Mouse (Mus musculus) spleen, adult 2 months (tissue): ENCODE results near the gene Npas3. TPM values are rescaled to one million over a fixed set of nuclear protein-coding genes. Genes with fewer than 3 reads are reported as not detected.

Experiments
- DNase-seq, 2 experiments: peaks; one replicate each; pipeline versions ENCODE4 v3.0.0 to v3.0.0-alpha.2; 2012 to 2021; ENCODE audit warnings: low spot score in 2 of 2, low read depth in 1 of 2
- H3K27ac ChIP-seq: fragments of 200-500 bp; 2 replicates; pipeline ENCODE4 v1.5.1; 2012; ENCODE audit warnings: low read length, inconsistent platforms; ENCODE audit not compliant: insufficient read depth
- H3K27me3 ChIP-seq: fragments of 200-500 bp; 2 replicates; pipeline ENCODE4 v1.6.1; 2012; ENCODE audit warnings: mild to moderate bottlenecking, moderate library complexity, low read length, inconsistent platforms; ENCODE audit not compliant: control insufficient read depth, insufficient read depth
- H3K36me3 ChIP-seq: fragments of 200-500 bp; 2 replicates; pipeline ENCODE4 v1.6.1; 2012; ENCODE audit warnings: mild to moderate bottlenecking, low read length, inconsistent platforms; ENCODE audit not compliant: control insufficient read depth, insufficient read depth
- H3K4me1 ChIP-seq: fragments of 200-500 bp; 2 replicates; pipeline ENCODE4 v1.6.1; 2011; ENCODE audit warnings: inconsistent platforms; ENCODE audit not compliant: control insufficient read depth, insufficient read depth, insufficient read length
- H3K4me3 ChIP-seq: fragments of 200-500 bp; 2 replicates; pipeline ENCODE4 v1.5.1; 2011; ENCODE audit warnings: mild to moderate bottlenecking, inconsistent platforms; ENCODE audit not compliant: insufficient read depth, insufficient read length; ENCODE audit errors: extremely low read depth
- CTCF ChIP-seq: fragments of 200-500 bp; IDR thresholded peaks from 2 replicates; pipeline ENCODE4 v1.5.1; 2011; ENCODE audit warnings: mild to moderate bottlenecking, inconsistent platforms; ENCODE audit not compliant: insufficient read depth, insufficient read length, insufficient replicate concordance; ENCODE audit errors: extremely low read depth
- POLR2A ChIP-seq: fragments of 200-500 bp; IDR thresholded peaks from 2 replicates; pipeline ENCODE4 v1.6.1; 2011; ENCODE audit warnings: low read depth, low read length, inconsistent platforms
- WGBS: fragments of 180-500 bp; shearing (Covaris S2); methylation state at CpG from one replicate; pipeline ENCODE4 v1.1.7; 2018; 5-methylcytosine and 5-hydroxymethylcytosine counted together
- polyA plus RNA-seq: library from polyadenylated mRNA; depleted of rRNA; stranded (reverse); fragments of >200 nt; gene quantifications from 2 replicates; pipeline ENCODE4 v1.2.3, GENCODE M21; 2012

The Npas3 gene
- polyA plus RNA-seq, 1 experiment, result 0.26 TPM

DNA sequence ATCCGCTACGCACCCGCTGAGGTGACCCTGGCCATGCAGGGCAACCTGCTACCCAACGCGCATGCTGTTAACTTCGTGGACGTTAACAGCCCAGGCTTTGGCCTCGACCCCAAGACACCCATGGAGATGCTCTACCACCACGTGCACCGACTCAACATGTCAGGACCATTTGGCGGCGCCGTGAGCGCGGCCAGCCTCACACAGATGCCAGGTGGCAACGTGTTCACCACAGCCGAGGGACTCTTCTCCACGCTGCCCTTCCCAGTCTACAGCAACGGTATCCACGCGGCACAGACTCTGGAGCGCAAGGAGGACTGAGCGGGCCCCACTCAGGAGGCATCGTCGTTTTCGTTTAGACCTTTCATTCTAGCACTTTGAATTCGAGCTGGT lies 820.3 kb downstream of the Npas3 start:
- H3K36me3 ChIP-seq, result no peaks in the 10 kb centered on the region
- WGBS, result 81% methylated on average over 27 of the region's 27 CpGs
- H3K27ac ChIP-seq, result no peak overlapping the region
- H3K4me1 ChIP-seq, result peaks cover 5% of the 10 kb centered on the region; the same call in 1 of the 2 replicates
- peaks cover 6% of the 10 kb centered on the region for H3K27me3 ChIP-seq
- TF ChIP-seq CTCF (no peak), POLR2A (no peak)
- H3K4me3 ChIP-seq, result no peak overlapping the region
- DNase-seq, result no peak

DNA sequence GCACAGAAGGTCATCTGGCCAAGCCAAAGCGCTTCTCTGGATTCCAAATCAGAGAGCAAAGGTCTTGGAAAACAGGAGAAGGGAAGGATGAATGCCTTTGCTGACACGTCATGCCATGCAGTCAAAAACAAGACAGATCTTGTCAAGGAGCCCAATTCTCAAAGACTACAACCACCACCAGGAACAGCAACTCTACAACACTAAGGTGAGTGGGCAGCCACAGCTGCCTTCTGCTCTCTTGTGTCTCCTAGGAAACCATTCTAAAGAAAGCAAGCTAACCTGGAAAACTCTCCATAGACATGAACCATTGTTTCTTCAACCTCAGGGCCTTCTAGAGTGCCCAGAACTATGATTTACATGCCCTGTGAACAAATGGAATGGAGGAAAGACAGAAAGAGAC lies 825.5 kb downstream of the Npas3 start:
- Histone ChIP-seq H3K4me1 (no peaks in the 10 kb centered on the region), H3K4me3 (no peak overlapping the region), H3K36me3 (no peaks in the 10 kb centered on the region), H3K27me3 (no peaks in the 10 kb centered on the region; the same call in 1 of the 2 replicates), H3K27ac (no peak overlapping the region)
- 86% methylated on average over 2 of the region's 2 CpGs for WGBS
- no peak for TF ChIP-seq POLR2A
- TF ChIP-seq CTCF, result no peak
- no peak for DNase-seq

DNA sequence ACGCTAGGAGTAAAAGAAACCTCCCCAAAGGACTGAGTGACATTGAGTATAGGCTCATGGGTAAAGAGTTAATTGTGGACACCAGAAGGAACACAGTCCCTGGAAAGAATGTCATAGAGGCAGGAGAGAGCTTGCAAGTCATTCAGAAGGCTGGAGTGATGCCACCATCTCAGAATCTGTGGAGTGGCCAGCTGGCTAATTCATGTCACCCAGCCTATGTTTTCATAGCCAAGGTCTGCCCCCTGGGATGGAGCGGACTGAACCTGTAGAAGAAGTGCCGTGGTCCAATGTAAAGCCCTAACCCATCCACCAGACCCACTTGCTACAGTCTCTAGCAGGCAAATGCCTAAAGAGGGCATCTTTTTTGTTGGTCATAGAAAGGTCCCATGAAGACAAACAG lies 832.5 kb downstream of the Npas3 start:
- WGBS, result 94% methylated on average over 3 of the region's 3 CpGs
- H3K27ac ChIP-seq, result no peak overlapping the region
- H3K27me3 ChIP-seq, result no peaks in the 10 kb centered on the region
- H3K4me1 ChIP-seq, result no peaks in the 10 kb centered on the region
- H3K36me3 ChIP-seq, result no peaks in the 10 kb centered on the region
- TF ChIP-seq POLR2A (no peak), CTCF (no peak)
- no peak overlapping the region for H3K4me3 ChIP-seq
- no peak for DNase-seq

DNA sequence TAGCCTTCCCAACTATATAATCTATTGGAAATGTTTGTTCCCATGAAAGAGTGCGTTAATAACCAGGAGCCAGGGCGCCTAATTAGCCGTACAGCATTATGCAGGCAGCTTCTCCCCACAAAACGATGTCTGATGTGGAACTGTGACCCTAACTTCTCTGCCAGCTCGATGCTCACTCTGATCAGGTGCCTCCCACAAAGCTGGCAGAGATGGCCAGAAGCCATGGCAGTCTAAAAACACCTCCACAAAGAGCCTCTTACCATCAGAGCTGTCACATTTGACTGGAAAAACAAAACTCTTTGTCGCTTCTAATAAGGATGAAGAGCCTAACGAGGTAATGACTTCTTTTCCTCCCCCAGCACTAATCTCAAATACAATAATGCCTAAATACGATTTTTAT lies 845.3 kb downstream of the Npas3 start:
- no peaks in the 10 kb centered on the region for H3K36me3 ChIP-seq
- TF ChIP-seq CTCF, result no peak
- no peak for TF ChIP-seq POLR2A
- H3K27me3 ChIP-seq, result no peaks in the 10 kb centered on the region
- no peak for DNase-seq
- 84% methylated on average over 8 of the region's 8 CpGs for WGBS
- H3K4me3 ChIP-seq, result no peak overlapping the region
- H3K4me1 ChIP-seq, result no peaks in the 10 kb centered on the region
- H3K27ac ChIP-seq, result no peak overlapping the region

DNA sequence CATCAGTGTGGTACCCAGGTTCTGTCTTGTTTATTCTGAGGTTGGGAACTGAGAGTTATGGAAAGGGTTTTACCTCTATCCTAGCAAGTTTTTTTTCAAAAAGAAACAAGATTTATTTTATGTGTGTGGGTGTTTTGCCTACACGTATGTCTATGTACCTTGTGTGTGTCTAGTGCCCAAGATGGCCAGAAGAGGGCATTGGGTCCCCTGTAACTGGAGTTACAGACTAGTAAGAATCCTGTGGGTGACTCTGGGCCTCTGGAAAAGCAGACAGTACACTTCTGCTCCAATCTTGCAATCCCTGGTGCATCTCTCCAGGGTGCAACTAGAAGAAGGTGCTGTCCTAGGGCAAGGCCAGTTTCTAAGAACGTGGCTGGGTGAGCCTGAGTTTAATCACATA lies 848.0 kb downstream of the Npas3 start:
- Histone ChIP-seq H3K4me1 (no peaks in the 10 kb centered on the region), H3K4me3 (no peak overlapping the region), H3K27me3 (no peaks in the 10 kb centered on the region), H3K36me3 (no peaks in the 10 kb centered on the region), H3K27ac (no peak overlapping the region)
- WGBS, result 75% methylated on average over 2 of the region's 2 CpGs
- DNase-seq, result no peak
- TF ChIP-seq CTCF (no peak), POLR2A (no peak)

DNA sequence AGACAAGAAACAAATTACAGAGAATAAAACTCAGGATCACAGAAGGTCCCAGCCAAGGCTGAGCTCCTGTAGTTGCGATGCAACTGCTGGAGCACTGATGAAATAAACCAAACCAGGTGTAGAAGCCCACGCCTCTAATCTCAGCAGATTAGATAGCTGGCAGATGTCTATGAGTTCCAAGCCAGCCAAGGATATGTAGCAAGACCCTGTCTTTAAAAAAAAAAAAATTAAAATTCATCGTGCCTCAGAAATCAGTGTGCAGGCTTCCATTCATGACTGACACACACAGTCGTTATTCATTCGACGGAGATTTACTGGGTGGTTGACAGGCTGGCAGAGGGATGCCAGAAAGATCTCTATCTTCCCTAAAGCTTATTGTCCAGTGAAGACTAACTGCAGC lies 849.7 kb downstream of the Npas3 start:
- TF ChIP-seq CTCF (no peak), POLR2A (no peak)

DNA sequence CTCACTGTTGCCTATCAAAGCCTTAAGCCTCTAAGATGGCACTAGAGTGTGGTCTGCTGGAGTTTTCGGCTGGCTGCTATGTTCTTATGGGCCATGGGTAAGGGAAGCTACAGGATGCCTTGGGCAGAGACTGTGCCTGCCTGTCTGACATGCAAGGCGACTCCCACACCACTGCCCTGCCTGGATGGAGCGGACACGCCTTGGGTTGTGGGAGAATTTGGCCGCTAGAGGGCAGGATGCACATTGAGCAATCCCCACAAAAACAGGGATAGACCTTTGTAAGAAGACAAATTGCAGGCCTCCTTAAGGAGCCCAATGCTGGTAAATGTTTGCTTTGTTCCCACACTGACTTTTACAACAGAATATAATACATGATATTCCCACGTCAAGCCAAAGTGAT lies 850.3 kb downstream of the Npas3 start:
- Histone ChIP-seq H3K27me3 (no peaks in the 10 kb centered on the region), H3K27ac (no peak overlapping the region), H3K36me3 (no peaks in the 10 kb centered on the region), H3K4me3 (no peak overlapping the region), H3K4me1 (no peaks in the 10 kb centered on the region)
- DNase-seq, result peak in 1 of 2 experiments; percentile 29
- peak; percentile 61; the same call in 1 of the 2 replicates for TF ChIP-seq CTCF
- TF ChIP-seq POLR2A, result no peak
- 27% methylated on average over 6 of the region's 6 CpGs for WGBS

More for the DNA sequence above, 849.7 kb downstream of the Npas3 start:
- H3K36me3 ChIP-seq, result no peaks in the 10 kb centered on the region
- no peak overlapping the region for H3K27ac ChIP-seq
- H3K27me3 ChIP-seq, result no peaks in the 10 kb centered on the region
- 87% methylated on average over 6 of the region's 6 CpGs for WGBS
- DNase-seq, result no peak
- H3K4me1 ChIP-seq, result no peaks in the 10 kb centered on the region
- no peak overlapping the region for H3K4me3 ChIP-seq

DNA sequence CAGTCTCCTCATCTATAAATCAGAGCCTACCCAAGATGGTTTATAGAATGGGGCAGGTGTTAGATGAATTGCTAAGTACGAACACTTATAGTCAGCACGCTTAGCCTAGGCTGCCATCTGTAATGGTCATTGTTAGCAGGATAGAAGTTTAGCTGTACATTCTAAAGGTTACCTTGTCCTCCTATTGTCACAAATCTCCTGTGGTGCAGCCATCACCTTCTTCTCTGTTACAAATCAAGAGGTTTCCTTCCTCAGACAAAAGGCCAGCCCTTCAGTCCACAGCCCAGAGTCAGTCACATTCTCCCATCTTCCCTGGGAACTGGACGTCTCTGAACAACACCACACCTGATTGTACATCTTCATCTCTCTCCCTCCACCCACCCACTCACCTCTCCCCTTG lies 851.0 kb downstream of the Npas3 start:
- Histone ChIP-seq H3K36me3 (no peaks in the 10 kb centered on the region), H3K27me3 (no peaks in the 10 kb centered on the region), H3K4me3 (no peak overlapping the region), H3K27ac (no peak overlapping the region), H3K4me1 (no peaks in the 10 kb centered on the region)
- WGBS, result 93% methylated on average over 3 of the region's 3 CpGs
- DNase-seq, result no peak
- TF ChIP-seq POLR2A (no peak), CTCF (no peak)
